Mouse (Mus musculus) lung, postnatal 0 days (tissue): ENCODE data around the gene Olfr1382.
"Not testable (repeated sequence)": the region's sequence is repeated elsewhere in the genome, so short reads cannot be mapped to it uniquely, and the experiment has no call there.

ENCODE experiments used
- CTCF ChIP-seq: IDR thresholded peaks from 2 replicates; pipeline ENCODE4 v1.5.1; 2016; ENCODE audit warnings: antibody characterized with exemption, mild to moderate bottlenecking
- EP300 ChIP-seq: IDR thresholded peaks from 2 replicates; pipeline ENCODE4 v1.6.1; 2016; ENCODE audit warnings: antibody characterized with exemption, mild to moderate bottlenecking, control low read depth

DNA sequence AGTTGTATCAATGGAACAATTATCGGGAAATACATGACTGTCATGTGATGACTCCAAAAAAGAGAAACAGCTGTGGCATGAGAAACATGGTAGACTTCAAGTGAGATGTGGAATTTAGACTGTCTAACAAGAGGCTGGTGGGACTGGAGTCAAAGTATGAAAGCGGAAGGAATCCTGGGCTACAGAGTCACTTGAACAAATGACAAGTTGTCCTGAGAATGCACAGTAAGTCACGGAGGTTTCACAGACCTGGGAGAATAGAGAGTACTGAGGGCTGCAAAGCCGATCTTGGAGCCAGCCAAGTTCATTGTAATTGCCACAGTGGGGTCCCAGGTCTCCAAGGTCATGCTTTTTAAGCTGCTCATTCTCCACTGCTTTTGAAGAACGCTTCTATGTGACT, 28.5 kb downstream of the Olfr1382 start, which contains the start of gene Olfr1380:
- not testable (repeated sequence) for TF ChIP-seq CTCF, EP300
